Mouse (Mus musculus) midbrain, embryonic 16.5 days (tissue): ENCODE results near the gene Col1a1. TPM values are rescaled to one million over a fixed set of nuclear protein-coding genes. Genes with fewer than 3 reads are reported as not detected.
A peak's percentile ranks its signal among the peaks of the same experiment; 100 is the strongest.

Experiments used
- ATAC-seq: fragments of 200-750 bp; cut with Nextera tagmentation; 2 replicates; pipeline ENCODE4 v1.8.0; 2017; ENCODE audit warnings: moderate TSS enrichment
- H3K27ac ChIP-seq: fragments of 300-500 bp; sonication (generic); 2 replicates; pipeline ENCODE4 v1.5.1; 2014; ENCODE audit warnings: mild to moderate bottlenecking, low read length, mixed read lengths
- H3K27me3 ChIP-seq: fragments of 300-500 bp; sonication (generic); 2 replicates; pipeline ENCODE4 v1.6.1; 2014; ENCODE audit warnings: low read depth, low read length, mixed read lengths; ENCODE audit not compliant: control insufficient read depth, insufficient read depth
- H3K36me3 ChIP-seq: fragments of 300-500 bp; sonication (generic); 2 replicates; pipeline ENCODE4 v1.6.1; 2014; ENCODE audit warnings: mild to moderate bottlenecking, low read length, moderate library complexity, mixed read lengths; ENCODE audit not compliant: control insufficient read depth, insufficient read depth
- H3K4me1 ChIP-seq: fragments of 300-500 bp; sonication (generic); 2 replicates; pipeline ENCODE4 v1.6.1; 2014; ENCODE audit warnings: mild to moderate bottlenecking, low read length, mixed read lengths; ENCODE audit not compliant: control insufficient read depth, insufficient read depth
- H3K4me2 ChIP-seq: fragments of 300-500 bp; sonication (generic); 2 replicates; pipeline ENCODE4 v1.6.1; 2014; ENCODE audit warnings: mild to moderate bottlenecking, low read length, mixed read lengths
- H3K4me3 ChIP-seq: fragments of 300-500 bp; sonication (generic); 2 replicates; pipeline ENCODE4 v1.5.1; 2014; ENCODE audit warnings: low read depth, mild to moderate bottlenecking, low read length, moderate library complexity, mixed read lengths
- H3K9ac ChIP-seq: fragments of 300-500 bp; sonication (generic); 2 replicates; pipeline ENCODE4 v1.6.1; 2014; ENCODE audit warnings: low read depth, low read length, mixed read lengths
- H3K9me3 ChIP-seq: fragments of 300-500 bp; sonication (generic); replicated peaks from 2 replicates; pipeline ENCODE4 v1.6.1; 2014; ENCODE audit warnings: mild to moderate bottlenecking, low read length, mixed read lengths; ENCODE audit not compliant: control insufficient read depth, poor library complexity, severe bottlenecking
- WGBS: fragments of 180-500 bp; shearing (Covaris S2); extraction: QIAGEN DNeasy Blood & Tissue Kit; methylation state at CpG from one replicate; pipeline ENCODE4 v1.1.7; 2014; 5-methylcytosine and 5-hydroxymethylcytosine counted together
- polyA plus RNA-seq: library from polyadenylated mRNA; unstranded; fragments of >200 nt; fragmentation: Nextera tagmentation; extraction: Ambion mirVana; gene quantifications from 2 replicates; pipeline ENCODE4 v1.2.1, GENCODE M21; 2015

The Col1a1 gene
- polyA plus RNA-seq, 1 experiment from 2014 or later, result 84.6 TPM

DNA sequence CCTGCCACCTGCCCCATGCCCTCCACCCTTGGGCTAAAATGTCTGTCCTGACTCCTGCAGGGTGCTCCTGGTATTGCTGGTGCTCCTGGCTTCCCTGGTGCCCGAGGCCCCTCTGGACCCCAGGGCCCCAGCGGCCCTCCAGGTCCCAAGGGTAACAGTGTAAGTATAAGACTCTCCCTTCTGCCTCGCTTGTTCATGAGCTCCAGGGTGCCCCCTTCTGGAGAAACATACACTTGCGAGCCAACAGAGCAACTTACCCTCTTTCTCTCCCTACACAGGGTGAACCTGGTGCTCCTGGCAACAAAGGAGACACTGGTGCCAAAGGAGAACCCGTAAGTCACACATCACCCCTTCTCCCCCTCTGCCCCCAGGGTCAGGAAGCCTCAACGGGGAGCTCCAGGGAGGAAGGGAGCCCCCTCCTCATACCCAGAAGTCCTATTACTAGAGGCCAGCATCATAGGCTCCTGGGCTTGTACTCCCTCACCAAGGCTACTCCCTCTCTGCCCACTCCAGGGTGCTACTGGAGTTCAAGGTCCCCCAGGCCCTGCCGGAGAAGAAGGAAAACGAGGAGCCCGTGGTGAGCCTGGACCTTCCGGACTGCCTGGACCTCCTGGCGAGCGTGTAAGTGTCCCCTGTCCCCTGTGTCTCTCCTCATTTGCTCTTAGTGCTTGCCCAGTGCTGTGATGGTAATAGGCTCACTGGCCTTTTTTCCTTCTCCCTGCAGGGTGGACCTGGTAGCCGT lies 6.4 kb downstream of the Col1a1 start:
- Histone ChIP-seq H3K27ac (no peak overlapping the region), H3K4me2 (no peak overlapping the region), H3K9me3 (no peaks in the 10 kb centered on the region), H3K27me3 (peaks cover 22% of the 10 kb centered on the region), H3K4me1 (peaks cover 6% of the 10 kb centered on the region), H3K4me3 (no peak overlapping the region), H3K9ac (no peak overlapping the region), H3K36me3 (no peaks in the 10 kb centered on the region)
- 57% methylated on average over 12 of the region's 13 CpGs for WGBS
- ATAC-seq, result no peak

- 85% methylated on average over 15 of the region's 15 CpGs for WGBS
- H3K9ac ChIP-seq, result no peak overlapping the region
- H3K27me3 ChIP-seq, result peaks cover 16% of the 10 kb centered on the region
- H3K9me3 ChIP-seq, result no peaks in the 10 kb centered on the region
- H3K4me1 ChIP-seq, result 0 out of 2 replicates have a peak, but pooled peaks cover under 1% of the 10 kb centered on the region
- no peak overlapping the region for H3K4me2 ChIP-seq
- no peaks in the 10 kb centered on the region for H3K36me3 ChIP-seq
- no peak overlapping the region for H3K4me3 ChIP-seq
- no peak overlapping the region for H3K27ac ChIP-seq
- ATAC-seq, result no peak
Observed at GRCm38 (mm10) chr11:94943054-94943453, 7.0 kb downstream of the Col1a1 start.

DNA sequence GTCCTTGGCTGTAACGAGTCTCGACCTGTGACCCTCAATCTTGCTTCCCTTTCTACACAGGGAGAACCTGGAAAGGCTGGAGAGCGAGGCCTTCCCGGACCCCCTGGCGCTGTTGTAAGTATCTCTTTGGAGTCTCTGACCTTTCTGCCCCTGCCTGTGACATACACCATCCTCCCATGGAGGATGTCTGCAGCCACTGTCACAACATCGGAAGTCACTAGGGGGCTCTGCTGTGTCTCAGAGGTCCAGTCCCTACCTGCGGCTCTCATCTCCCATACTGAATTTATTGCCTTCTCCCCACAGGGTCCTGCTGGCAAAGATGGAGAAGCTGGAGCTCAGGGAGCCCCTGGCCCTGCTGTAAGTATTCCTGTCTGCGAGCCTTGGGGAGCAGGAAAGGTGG lies 8.3 kb downstream of the Col1a1 start:
- Histone ChIP-seq H3K27me3 (0 out of 2 replicates have a peak, but pooled peaks cover 5% of the 10 kb centered on the region), H3K4me1 (no peaks in the 10 kb centered on the region), H3K4me2 (no peak overlapping the region), H3K27ac (no peak overlapping the region), H3K4me3 (no peak overlapping the region), H3K9me3 (no peaks in the 10 kb centered on the region), H3K36me3 (no peaks in the 10 kb centered on the region), H3K9ac (no peak overlapping the region)
- ATAC-seq, result no peak
- WGBS, result 16% methylated on average over 8 of the region's 8 CpGs

DNA sequence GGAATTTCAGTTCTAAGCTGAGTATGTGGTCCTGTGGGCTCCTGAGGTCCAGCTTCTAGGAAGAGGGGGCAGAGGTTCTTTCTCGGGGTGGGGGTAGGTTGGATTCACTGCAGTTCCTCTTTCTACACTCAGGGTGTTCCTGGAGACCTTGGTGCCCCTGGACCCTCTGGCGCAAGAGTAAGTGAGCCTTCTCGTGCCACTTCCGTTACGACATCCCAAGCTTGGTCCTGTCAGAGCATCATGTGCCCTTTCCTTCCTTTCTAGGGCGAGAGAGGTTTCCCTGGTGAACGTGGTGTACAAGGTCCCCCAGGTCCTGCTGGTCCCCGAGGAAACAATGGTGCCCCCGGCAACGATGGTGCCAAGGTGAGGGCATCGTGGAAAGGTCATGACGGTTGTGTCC lies 9.2 kb downstream of the Col1a1 start:
- H3K4me1 ChIP-seq, result no peaks in the 10 kb centered on the region
- no peak overlapping the region for H3K9ac ChIP-seq
- H3K4me3 ChIP-seq, result no peak overlapping the region
- H3K36me3 ChIP-seq, result no peaks in the 10 kb centered on the region
- no peaks in the 10 kb centered on the region for H3K9me3 ChIP-seq
- 0 out of 2 replicates have a peak, but pooled peaks cover 5% of the 10 kb centered on the region for H3K27me3 ChIP-seq
- no peak overlapping the region for H3K4me2 ChIP-seq
- H3K27ac ChIP-seq, result no peak overlapping the region
- ATAC-seq, result no peak
- 90% methylated on average over 12 of the region's 12 CpGs for WGBS

DNA sequence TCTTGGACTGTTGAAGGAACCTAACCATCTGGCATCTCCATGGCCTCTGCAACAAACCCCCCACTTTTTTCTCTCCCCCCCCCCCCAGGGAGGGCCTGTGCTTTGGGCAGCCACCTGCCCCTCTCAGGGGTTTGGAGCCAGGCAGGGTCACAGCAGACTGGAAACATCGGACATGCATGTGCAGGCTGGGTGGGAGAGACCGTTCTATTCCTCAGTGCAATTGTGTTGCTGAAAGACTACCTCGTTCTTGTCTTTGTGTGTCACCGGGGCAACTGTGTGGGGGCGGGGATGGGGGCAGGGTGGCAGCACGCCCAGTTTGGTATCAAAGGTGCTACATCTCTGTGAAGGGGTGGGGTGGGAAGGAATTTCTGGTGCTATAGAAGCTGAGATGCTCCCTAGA lies 16.1 kb downstream of the Col1a1 start:
- H3K36me3 ChIP-seq, result no peaks in the 10 kb centered on the region
- WGBS, result 2% methylated on average over 6 of the region's 6 CpGs
- H3K9me3 ChIP-seq, result no peaks in the 10 kb centered on the region
- H3K27me3 ChIP-seq, result no peaks in the 10 kb centered on the region
- H3K4me3 ChIP-seq, result no peak overlapping the region
- peaks cover 3% of the 10 kb centered on the region; the same call in 1 of the 2 replicates for H3K4me1 ChIP-seq
- H3K27ac ChIP-seq, result 0 out of 2 replicates have a peak overlapping the region, but pooled peaks have one; percentile 11
- no peak overlapping the region for H3K4me2 ChIP-seq
- no peak for ATAC-seq
- H3K9ac ChIP-seq, result no peak overlapping the region

DNA sequence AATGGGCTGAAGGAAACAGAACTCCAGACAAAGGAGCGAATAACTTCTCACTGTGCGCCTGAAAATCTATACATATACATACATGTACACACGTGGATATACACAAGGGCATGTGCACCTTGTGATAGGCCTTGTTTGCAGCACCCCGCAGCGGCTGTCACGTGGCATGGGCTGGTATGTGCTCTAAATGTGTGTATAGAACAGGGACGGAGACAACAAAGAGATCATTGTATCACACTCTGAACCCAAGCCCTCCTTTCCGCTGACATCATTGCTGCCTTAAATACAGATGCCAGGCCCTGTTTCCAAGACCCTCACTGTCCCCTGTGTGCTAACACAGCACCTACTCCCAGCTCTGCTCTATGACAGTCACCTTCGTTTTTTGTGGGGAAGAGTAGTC lies 19.1 kb downstream of the Col1a1 start:
- Histone ChIP-seq H3K9ac (no peak overlapping the region), H3K9me3 (no peaks in the 10 kb centered on the region), H3K27me3 (no peaks in the 10 kb centered on the region), H3K4me3 (no peak overlapping the region), H3K4me1 (peaks cover 3% of the 10 kb centered on the region; the same call in 1 of the 2 replicates), H3K36me3 (no peaks in the 10 kb centered on the region), H3K4me2 (no peak overlapping the region), H3K27ac (no peak overlapping the region)
- no peak for ATAC-seq
- WGBS, result 73% methylated on average over 9 of the region's 9 CpGs

- Histone ChIP-seq H3K4me2 (no peak overlapping the region), H3K27ac (peak overlapping the region; percentile 14; the same call in 1 of the 2 replicates), H3K4me3 (no peak overlapping the region), H3K9ac (no peak overlapping the region), H3K4me1 (no peaks in the 10 kb centered on the region), H3K9me3 (no peaks in the 10 kb centered on the region), H3K36me3 (no peaks in the 10 kb centered on the region), H3K27me3 (no peaks in the 10 kb centered on the region)
- no peak for ATAC-seq
- WGBS, result 87% methylated on average over 9 of the region's 9 CpGs
Observed at GRCm38 (mm10) chr11:94957693-94958064, 21.7 kb downstream of the Col1a1 start.

GRCm38 (mm10) chr11:94958065-94958858 lies 22.2 kb downstream of the Col1a1 start:
- Histone ChIP-seq H3K27ac (peak overlapping the region; percentile 14; the same call in 1 of the 2 replicates), H3K9ac (no peak overlapping the region), H3K4me3 (no peak overlapping the region), H3K4me2 (no peak overlapping the region), H3K9me3 (no peaks in the 10 kb centered on the region), H3K27me3 (no peaks in the 10 kb centered on the region), H3K36me3 (no peaks in the 10 kb centered on the region), H3K4me1 (no peaks in the 10 kb centered on the region)
- peak; percentile 58; the same call in 1 of the 2 replicates for ATAC-seq
- WGBS, result 23% methylated on average over 8 of the region's 8 CpGs

DNA sequence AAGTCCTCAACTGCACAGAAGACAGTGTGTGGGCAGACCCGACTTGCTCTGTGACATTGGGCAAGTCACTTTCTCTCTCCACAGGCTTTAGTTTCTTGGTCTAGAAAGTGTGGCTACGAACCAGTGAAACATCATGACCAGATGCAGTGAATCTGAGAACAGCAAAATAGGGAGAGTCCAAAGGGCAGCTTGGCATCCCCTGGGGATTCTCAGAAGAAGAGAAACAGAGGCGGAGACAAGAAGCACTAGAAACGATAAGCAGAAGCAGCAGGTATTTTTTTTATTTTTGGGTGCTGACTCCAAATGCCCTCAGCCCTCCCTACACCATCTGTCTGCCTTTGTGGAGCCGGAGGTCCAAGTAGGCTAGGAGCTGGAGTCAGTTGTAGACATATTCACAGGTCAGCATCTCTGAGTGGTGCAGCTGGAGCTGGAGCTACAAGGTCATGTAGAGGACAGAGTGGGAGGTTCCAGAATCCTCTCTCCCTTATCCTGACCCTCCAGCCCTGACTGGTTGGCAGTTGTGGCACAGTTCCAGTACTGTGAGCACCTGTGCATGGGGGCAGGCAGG lies 26.6 kb downstream of the Col1a1 start:
- H3K27ac ChIP-seq, result no peak overlapping the region
- no peaks in the 10 kb centered on the region for H3K27me3 ChIP-seq
- no peak overlapping the region for H3K4me2 ChIP-seq
- H3K9me3 ChIP-seq, result no peaks in the 10 kb centered on the region
- no peak overlapping the region for H3K9ac ChIP-seq
- H3K4me1 ChIP-seq, result no peaks in the 10 kb centered on the region
- WGBS, result 79% methylated on average over 5 of the region's 5 CpGs
- H3K4me3 ChIP-seq, result no peak overlapping the region
- no peak for ATAC-seq
- no peaks in the 10 kb centered on the region for H3K36me3 ChIP-seq
